Comparison of ENCODE assay signal across 20 mouse cellular contexts in the genomic region with DNA sequence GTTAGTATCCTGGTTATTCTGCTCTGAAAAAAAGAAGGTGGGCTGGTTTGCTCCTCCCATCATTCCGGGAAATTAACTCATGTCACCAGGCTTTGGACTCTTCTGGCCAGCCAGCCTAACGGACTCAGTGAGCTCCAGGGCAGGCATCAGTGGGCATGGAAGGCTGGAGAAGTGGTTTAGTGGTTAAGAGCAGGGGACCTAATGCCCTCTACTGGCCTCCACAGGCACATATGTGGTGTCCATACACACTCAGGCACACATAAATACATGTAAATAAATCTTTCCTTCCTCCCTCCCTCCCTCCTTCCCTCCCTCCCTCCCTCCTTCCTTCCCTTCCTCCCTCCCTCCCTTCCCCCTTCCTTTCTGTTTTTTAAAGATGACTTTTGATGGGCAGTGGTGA. TPM values are rescaled to one million over a fixed set of nuclear protein-coding genes. Genes with fewer than 3 reads are reported as not detected.
DNase-seq lines count a peak whose midpoint lies in the region; ATAC-seq and TF ChIP-seq lines count a peak whose summit lies in the region.
"Had no signal": no experiment of that assay in that cellular context is flagged by ENCODE, and none has a peak within 500 bp of the region (broad histone marks: within the 10 kb centered on the region; RNA-seq: fewer than 3 reads in every experiment).

No protein-coding gene starts in this region.

- no peak for DNase-seq in heart, adult 2 months
- DNase-seq in heart, adult 9 months (ENCODE audit: low spot score in 2 of 2): no peak
- no peak for DNase-seq in lung, postnatal 0 days (ENCODE audit: low spot score)
- DNase-seq in lung, adult 18-20 months: no peak
- DNase-seq in frontal cortex, adult 2 months (ENCODE audit: extremely low spot score in 1 of 2, low spot score in 1 of 2): no peak
- no peak for DNase-seq in kidney, adult 9 months
- DNase-seq: adrenal gland, postnatal 25 days; cerebellum, postnatal 36 days; heart, adult 11 months; kidney, adult 8-10 months had no signal

- ATAC-seq in lung, postnatal 0 days: no peak
- ATAC-seq in megakaryocyte progenitor cell, adult 5-6 weeks (replicated peaks; ENCODE audit: poor library complexity): peak; percentile 21; the same call in 1 of the 2 replicates
- ATAC-seq: activated CD4-positive, CD25-positive, alpha-beta regulatory T cell, adult 4 months; forebrain, embryonic 13.5 days; midbrain, embryonic 16.5 days had no signal

- H3K79me2 ChIP-seq in heart, adult 2 months (replicated peaks; ENCODE audit: control insufficient read depth, insufficient read depth, low read length): no peaks in the 10 kb centered on the region

- no peak for TF ChIP-seq EP300 in heart, adult 2 months (IDR thresholded peaks at IDR 0.05; ENCODE audit: insufficient read depth, low read depth, low read length)
- no peak for TF ChIP-seq EP300 in lung, postnatal 0 days (IDR thresholded peaks at IDR 0.05)

- H3K4me1 ChIP-seq in heart, adult 2 months (ENCODE audit: control insufficient read depth, insufficient read depth, low read length): peaks cover 5% of the 10 kb centered on the region
- no peaks in the 10 kb centered on the region; the same call in 1 of the 2 replicates for H3K4me1 ChIP-seq in lung, postnatal 0 days (ENCODE audit: insufficient read depth, low read depth, low read length)
- no peaks in the 10 kb centered on the region; the same call in 1 of the 2 replicates for H3K4me1 ChIP-seq in bone marrow, adult 2 months (ENCODE audit: control insufficient read depth, insufficient read depth, low read length)
- H3K4me1 ChIP-seq: stomach, embryonic 15.5 days had no signal

- H3K4me2 ChIP-seq in lung, postnatal 0 days (replicated peaks; ENCODE audit: low read depth, low read length): no peak overlapping the region
- H3K4me2 ChIP-seq: forebrain, embryonic 13.5 days; hindbrain, embryonic 15.5 days; limb, embryonic 13.5 days; stomach, embryonic 15.5 days had no signal

- 82% methylated on average over 2 of the region's 2 CpGs for WGBS in heart, adult 2 months
- WGBS in lung, postnatal 0 days: 68% methylated on average over 2 of the region's 2 CpGs
- WGBS in bone marrow, adult 2 months: 77% methylated on average over 2 of the region's 2 CpGs

- intact Hi-C loops in heart, adult 2 months (cut with DNase I): no loop called here

- no peaks in the 10 kb centered on the region for H3K27me3 ChIP-seq in heart, adult 2 months (ENCODE audit: control insufficient read depth, insufficient read depth, low read length)
- H3K27me3 ChIP-seq in lung, postnatal 0 days (replicated peaks; ENCODE audit: insufficient read depth, low read length): no peaks in the 10 kb centered on the region
- H3K27me3 ChIP-seq: forebrain, embryonic 13.5 days; hindbrain, embryonic 15.5 days; limb, embryonic 13.5 days; stomach, embryonic 15.5 days had no signal

- H3K27ac ChIP-seq in heart, adult 2 months: no peak overlapping the region
- H3K27ac ChIP-seq in lung, postnatal 0 days (ENCODE audit: low read length): no peak overlapping the region
- H3K27ac ChIP-seq in bone marrow, adult 2 months (ENCODE audit: control insufficient read depth, insufficient read depth, low read depth, low read length, poor library complexity): no peak overlapping the region
- H3K27ac ChIP-seq: forebrain, embryonic 13.5 days; hindbrain, embryonic 15.5 days; left cerebral cortex, adult 2 months; limb, embryonic 13.5 days; macrophage; stomach, embryonic 15.5 days had no signal

- no peak overlapping the region for H3K4me3 ChIP-seq in heart, adult 2 months
- H3K4me3 ChIP-seq in lung, postnatal 0 days (ENCODE audit: low read depth, low read length): no peak overlapping the region
- H3K4me3 ChIP-seq in bone marrow, adult 2 months (replicated peaks; ENCODE audit: control insufficient read depth, low read depth, low read length): no peak overlapping the region
- H3K4me3 ChIP-seq: forebrain, embryonic 13.5 days; hindbrain, embryonic 15.5 days; left cerebral cortex, adult 2 months; limb, embryonic 13.5 days; stomach, embryonic 15.5 days had no signal

- peak; percentile 44 for TF ChIP-seq CTCF in heart, adult 2 months (IDR thresholded peaks at IDR 0.05)
- TF ChIP-seq CTCF in lung, postnatal 0 days (IDR thresholded peaks at IDR 0.05): peak; percentile 53
- peak; percentile 30; the same call in 1 of the 2 replicates for TF ChIP-seq CTCF in bone marrow, adult 2 months (IDR thresholded peaks at IDR 0.05; ENCODE audit: control insufficient read depth, insufficient read depth, low read length)

- H3K9me3 ChIP-seq in lung, postnatal 0 days (ENCODE audit: low read length): no peaks in the 10 kb centered on the region
- H3K9me3 ChIP-seq: forebrain, embryonic 13.5 days; hindbrain, embryonic 15.5 days; limb, embryonic 13.5 days; stomach, embryonic 15.5 days had no signal

- no peak overlapping the region for H3K9ac ChIP-seq in heart, adult 2 months (ENCODE audit: low read depth, low read length)
- H3K9ac ChIP-seq in lung, postnatal 0 days (replicated peaks; ENCODE audit: low read depth): no peak overlapping the region
- H3K9ac ChIP-seq: forebrain, embryonic 13.5 days; hindbrain, embryonic 15.5 days; limb, embryonic 13.5 days; stomach, embryonic 15.5 days had no signal

- no peak for TF ChIP-seq POLR2A in heart, adult 2 months (IDR thresholded peaks at IDR 0.05; ENCODE audit: insufficient read depth, low read depth, low read length)
- no peak for TF ChIP-seq POLR2A in bone marrow, adult 2 months (IDR thresholded peaks at IDR 0.05; ENCODE audit: borderline replicate concordance, control insufficient read depth, low read depth, low read length)

- H3K36me3 ChIP-seq in heart, adult 2 months (ENCODE audit: control insufficient read depth, insufficient read depth, low read length): no peaks in the 10 kb centered on the region
- H3K36me3 ChIP-seq in lung, postnatal 0 days (ENCODE audit: insufficient read depth, low read length): no peaks in the 10 kb centered on the region
- H3K36me3 ChIP-seq: hindbrain, embryonic 15.5 days; limb, embryonic 13.5 days; stomach, embryonic 15.5 days had no signal

RNA-seq across cellular contexts. Expression of gene Tmod3, which starts 3.7 kb away (rescaled TPM):
- 10 to 100 TPM; 50.1 to 63.6 TPM for total RNA-seq in heart, adult 2 months (2021)
- polyA plus RNA-seq in heart, adult 2 months (2012; rRNA removed): 19.6 and 37.8 TPM in 2 replicates
- 183 and 213 TPM in 2 replicates for polyA plus RNA-seq in lung, postnatal 0 days (2015; fragmentation: Nextera tagmentation; extraction: Ambion mirVana)
- polyA plus RNA-seq in bone marrow, adult 2 months (2011; ENCODE audit: insufficient read depth, insufficient read length, low replicate concordance, missing spikeins): 16.4 and 28.6 TPM in 2 replicates
- total RNA-seq in megakaryocyte progenitor cell, adult 5-6 weeks (2015): 55.9 and 61.1 TPM in 2 replicates
- total RNA-seq in megakaryocyte progenitor cell, adult 5-6 weeks (2017): 58.7 and 61.6 TPM in 2 replicates
- 53.7 and 62.4 TPM in 2 replicates for polyA plus RNA-seq in frontal cortex, adult 2 months (2012; rRNA removed)

RNA-seq across cellular contexts. Expression of gene Tmod2, which starts 47.9 kb away (rescaled TPM):
- total RNA-seq in heart, adult 2 months (2021): 1 to 10 TPM; 3.8 to 4.7 TPM
- 1.0 and 2.6 TPM in 2 replicates for polyA plus RNA-seq in heart, adult 2 months (2012; rRNA removed)
- polyA plus RNA-seq in lung, postnatal 0 days (2015; fragmentation: Nextera tagmentation; extraction: Ambion mirVana): 10.6 and 11.3 TPM in 2 replicates
- 0.09 and 0.95 TPM in 2 replicates for polyA plus RNA-seq in bone marrow, adult 2 months (2011; ENCODE audit: insufficient read depth, insufficient read length, low replicate concordance, missing spikeins)
- 0.02 TPM in 1 of 2 replicates, not detected in the other for total RNA-seq in megakaryocyte progenitor cell, adult 5-6 weeks (2015)
- 0.10 TPM in 1 of 2 replicates, not detected in the other for total RNA-seq in megakaryocyte progenitor cell, adult 5-6 weeks (2017)
- 94.4 and 99.2 TPM in 2 replicates for polyA plus RNA-seq in frontal cortex, adult 2 months (2012; rRNA removed)
- polyA plus RNA-seq: activated CD4-positive, CD25-positive, alpha-beta regulatory T cell, adult 4 months; macrophage had no signal
